Mouse (Mus musculus) forebrain, embryonic 13.5 days (tissue): ENCODE measurements around the gene Myo15b. TPM values are rescaled to one million over a fixed set of nuclear protein-coding genes. Genes with fewer than 3 reads are reported as not detected.
A peak's percentile ranks its signal among the peaks of the same experiment; 100 is the strongest.

Experiments
- ATAC-seq: fragments of 200-750 bp; cut with Nextera tagmentation; 2 replicates; pipeline ENCODE4 v1.8.0; 2017
- H3K27ac ChIP-seq: fragments of 300-500 bp; sonication (generic); 2 replicates; pipeline ENCODE4 v1.5.1; 2015; ENCODE audit warnings: inconsistent platforms, mild to moderate bottlenecking, moderate library complexity
- H3K27me3 ChIP-seq: fragments of 300-500 bp; sonication (generic); 2 replicates; pipeline ENCODE4 v1.6.1; 2015; ENCODE audit warnings: mild to moderate bottlenecking, inconsistent platforms
- H3K36me3 ChIP-seq: fragments of 300-500 bp; sonication (generic); 2 replicates; pipeline ENCODE4 v1.6.1; 2015; ENCODE audit warnings: mild to moderate bottlenecking, inconsistent platforms; ENCODE audit not compliant: poor library complexity, severe bottlenecking
- H3K4me1 ChIP-seq: fragments of 300-500 bp; sonication (generic); 2 replicates; pipeline ENCODE4 v1.6.1; 2015; ENCODE audit warnings: inconsistent platforms
- H3K4me2 ChIP-seq: fragments of 300-500 bp; sonication (generic); 2 replicates; pipeline ENCODE4 v1.6.1; 2015; ENCODE audit warnings: inconsistent platforms, mild to moderate bottlenecking, moderate library complexity
- H3K4me3 ChIP-seq: fragments of 300-500 bp; sonication (generic); 2 replicates; pipeline ENCODE4 v1.5.1; 2015; ENCODE audit warnings: mild to moderate bottlenecking, inconsistent platforms
- H3K9ac ChIP-seq: fragments of 300-500 bp; sonication (generic); 2 replicates; pipeline ENCODE4 v1.6.1; 2015; ENCODE audit warnings: mild to moderate bottlenecking, inconsistent platforms
- H3K9me3 ChIP-seq: fragments of 300-500 bp; sonication (generic); replicated peaks from 2 replicates; pipeline ENCODE4 v1.6.1; 2016; ENCODE audit warnings: inconsistent platforms
- WGBS: fragments of 180-500 bp; shearing (Covaris S2); methylation state at CpG from one replicate; pipeline ENCODE4 v1.1.7; 2015; 5-methylcytosine and 5-hydroxymethylcytosine counted together
- polyA plus RNA-seq: library from polyadenylated mRNA; unstranded; fragments of >200 nt; fragmentation: Nextera tagmentation; extraction: Ambion mirVana; gene quantifications from 2 replicates; pipeline ENCODE4 v1.2.1, GENCODE M21; 2015

Myo15b gene
- polyA plus RNA-seq, 1 experiment from 2014 or later = 0.21 TPM

DNA sequence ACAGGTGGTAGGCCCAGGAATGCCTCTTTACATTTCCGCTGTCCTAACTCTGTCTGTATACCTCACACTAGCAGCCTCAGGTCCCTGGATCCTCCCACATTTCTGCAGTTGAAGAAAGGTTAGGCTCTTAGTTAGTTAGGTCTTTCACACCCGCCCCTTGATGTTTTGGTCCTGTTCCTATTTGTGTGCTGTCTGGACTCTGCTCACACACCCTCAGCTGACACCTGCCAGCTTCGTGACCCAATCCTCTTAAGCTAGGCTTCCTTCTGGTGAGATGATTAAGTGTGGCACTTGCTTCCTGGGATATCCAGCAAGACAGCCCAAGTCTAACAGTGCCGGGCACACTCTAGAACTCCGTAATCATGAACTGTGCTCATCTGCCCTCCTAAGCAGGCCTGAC, 48.3 kb downstream of the Myo15b start:
- WGBS = 88% methylated on average over 5 of the region's 5 CpGs
- H3K9me3 ChIP-seq = no peaks in the 10 kb centered on the region
- no peaks in the 10 kb centered on the region for H3K4me1 ChIP-seq
- no peaks in the 10 kb centered on the region for H3K27me3 ChIP-seq
- no peak overlapping the region for H3K4me3 ChIP-seq
- H3K36me3 ChIP-seq = peaks cover 26% of the 10 kb centered on the region; the same call in 1 of the 2 replicates
- no peak for ATAC-seq
- H3K9ac ChIP-seq = no peak overlapping the region
- no peak overlapping the region for H3K27ac ChIP-seq
- H3K4me2 ChIP-seq = no peak overlapping the region

DNA sequence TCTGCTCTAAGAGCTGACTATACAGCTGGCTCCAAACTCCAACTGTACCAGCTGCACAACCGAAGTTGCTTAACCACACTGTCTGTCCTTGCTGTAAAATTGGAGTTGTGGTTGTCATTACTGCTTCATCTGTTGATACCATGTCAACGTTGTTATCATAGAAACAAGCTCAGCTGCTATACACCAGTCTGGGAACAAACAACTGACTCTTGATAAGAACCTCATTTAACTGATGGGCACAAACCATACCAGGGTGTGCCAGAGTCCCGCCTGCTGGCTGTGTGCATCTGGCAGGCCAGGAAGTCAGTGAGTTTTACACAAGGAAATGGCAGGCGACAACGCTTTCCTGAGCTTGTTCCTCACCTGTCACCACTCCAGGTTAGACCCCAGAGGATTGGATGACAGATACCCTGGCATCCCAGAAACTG, 52.9 kb downstream of the Myo15b start:
- Histone ChIP-seq H3K4me2 (no peak overlapping the region), H3K9me3 (no peaks in the 10 kb centered on the region), H3K27ac (no peak overlapping the region), H3K4me1 (no peaks in the 10 kb centered on the region), H3K9ac (no peak overlapping the region), H3K36me3 (peaks cover 57% of the 10 kb centered on the region), H3K4me3 (no peak overlapping the region), H3K27me3 (no peaks in the 10 kb centered on the region)
- WGBS = 96% methylated on average over 5 of the region's 5 CpGs
- ATAC-seq = no peak

DNA sequence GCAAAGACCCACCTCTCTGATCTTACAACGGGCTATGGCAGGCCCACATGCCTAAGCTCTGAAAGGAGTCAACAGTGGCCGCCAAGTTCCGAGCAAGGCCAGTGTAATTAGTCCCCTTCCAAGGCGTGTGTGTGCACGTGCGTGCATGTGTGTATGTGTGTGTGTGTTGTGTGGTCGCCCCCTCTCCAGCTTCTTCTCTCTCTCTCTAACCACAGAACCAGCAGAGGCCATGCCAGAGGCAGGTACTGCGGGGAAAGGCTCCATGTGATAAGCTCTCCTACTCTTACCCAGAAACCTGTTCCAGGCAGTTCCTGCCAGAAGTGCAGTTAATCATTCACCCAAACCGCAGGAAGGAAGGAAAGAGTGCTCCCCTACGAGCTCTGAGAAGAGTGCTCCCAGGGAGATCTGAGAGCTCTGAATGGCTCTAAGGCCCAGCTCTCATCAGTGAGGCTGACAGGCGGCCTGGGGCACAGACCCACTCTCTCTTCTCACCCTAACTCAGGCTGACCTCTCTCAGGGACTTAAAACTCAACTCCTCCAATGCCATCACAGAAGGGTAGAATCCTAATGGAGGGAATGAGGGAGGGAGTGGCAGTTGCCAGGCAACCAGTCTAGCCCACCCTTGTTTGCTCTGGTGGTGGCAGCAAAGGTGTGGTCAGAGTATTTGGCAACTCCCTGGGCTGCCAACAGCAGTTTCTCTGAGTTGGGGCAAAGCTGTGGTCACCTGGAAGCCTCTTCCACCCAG, 53.6 kb downstream of the Myo15b start, which contains the start of gene Smim6:
Gene Smim6, plus strand, starts transcription at position 386 of the 745 bp plus-strand sequence.
- H3K4me2 ChIP-seq = no peak within 1 kb of the TSS
- WGBS = 86% methylated on average over 11 of the region's 11 CpGs
- no peak within 1 kb of the TSS for H3K27ac ChIP-seq
- no peaks in the 10 kb centered on the region for H3K4me1 ChIP-seq
- H3K27me3 ChIP-seq = no peaks in the 10 kb centered on the region
- no peaks in the 10 kb centered on the region for H3K9me3 ChIP-seq
- H3K9ac ChIP-seq = no peak within 1 kb of the TSS
- peaks cover 64% of the 10 kb centered on the region for H3K36me3 ChIP-seq
- H3K4me3 ChIP-seq = no peak within 1 kb of the TSS
- ATAC-seq = no peak

DNA sequence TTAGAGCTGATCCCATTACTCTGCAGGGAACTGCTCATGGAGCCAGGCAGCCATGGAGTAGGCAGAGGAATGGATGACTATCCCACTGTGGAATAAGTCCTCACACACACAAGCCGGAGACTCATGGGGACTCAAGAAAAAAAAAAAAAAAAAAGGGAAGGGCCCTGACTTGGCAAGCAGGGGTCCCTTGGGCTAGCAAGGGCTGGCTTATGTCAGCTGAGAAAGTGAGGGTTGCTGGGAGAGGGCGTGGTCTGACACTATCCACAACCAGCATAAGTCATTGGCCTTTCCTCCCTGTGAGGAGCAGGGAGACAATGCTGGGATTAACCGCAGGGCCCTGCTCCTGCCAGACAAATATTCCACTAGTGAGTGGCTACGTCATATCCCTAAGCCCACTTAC, 58.4 kb downstream of the Myo15b start:
- Histone ChIP-seq H3K36me3 (peaks cover 58% of the 10 kb centered on the region), H3K9me3 (no peaks in the 10 kb centered on the region), H3K9ac (no peak overlapping the region), H3K4me1 (no peaks in the 10 kb centered on the region), H3K4me3 (no peak overlapping the region), H3K27me3 (no peaks in the 10 kb centered on the region), H3K4me2 (no peak overlapping the region), H3K27ac (no peak overlapping the region)
- ATAC-seq = no peak
- WGBS = 88% methylated on average over 4 of the region's 4 CpGs

DNA sequence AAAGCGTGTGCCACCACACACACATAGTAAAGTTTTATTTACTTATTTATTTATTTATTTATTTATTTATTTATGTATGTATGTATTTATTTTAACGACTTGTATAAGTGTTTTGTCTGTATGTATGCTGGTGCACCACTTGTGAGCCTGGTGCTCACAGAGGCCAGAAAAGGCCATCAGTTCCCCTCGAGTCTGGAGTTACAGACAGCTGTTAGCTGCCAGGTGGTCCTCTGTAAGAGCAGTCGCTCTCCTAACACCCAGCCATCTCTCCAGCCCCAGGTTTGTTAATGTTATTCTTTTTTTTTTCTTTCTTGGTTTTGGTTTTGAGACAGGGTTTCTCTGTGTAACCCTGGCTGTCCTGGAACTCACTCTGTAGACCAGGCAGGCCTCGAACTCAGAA, 60.4 kb downstream of the Myo15b start:
- no peak for ATAC-seq
- H3K9ac ChIP-seq = no peak overlapping the region
- peaks cover 56% of the 10 kb centered on the region for H3K36me3 ChIP-seq
- no peaks in the 10 kb centered on the region for H3K27me3 ChIP-seq
- H3K27ac ChIP-seq = no peak overlapping the region
- no peak overlapping the region for H3K4me3 ChIP-seq
- H3K4me1 ChIP-seq = no peaks in the 10 kb centered on the region
- no peaks in the 10 kb centered on the region for H3K9me3 ChIP-seq
- 91% methylated on average over 5 of the region's 5 CpGs for WGBS
- H3K4me2 ChIP-seq = no peak overlapping the region

DNA sequence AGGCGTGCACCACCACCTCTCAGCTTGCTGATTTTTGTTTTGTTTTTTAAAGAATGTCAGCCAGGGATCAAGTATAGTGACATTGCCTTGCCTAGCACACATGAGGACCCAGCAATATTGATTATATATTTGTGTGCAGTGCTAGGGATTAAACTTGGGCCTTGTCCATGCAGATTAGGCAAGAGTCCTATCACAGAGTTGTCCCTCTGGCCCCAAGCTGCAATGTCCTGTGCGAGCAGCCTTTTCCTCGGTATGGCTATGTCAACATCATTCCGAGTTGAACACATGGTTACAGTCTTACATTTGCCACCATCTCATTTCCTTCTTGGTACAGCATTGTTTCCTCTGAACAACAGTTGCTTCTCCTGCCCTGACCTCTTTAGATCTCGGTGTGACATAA, 60.9 kb downstream of the Myo15b start:
- Histone ChIP-seq H3K4me2 (no peak overlapping the region), H3K36me3 (peaks cover 55% of the 10 kb centered on the region), H3K27ac (no peak overlapping the region), H3K9me3 (no peaks in the 10 kb centered on the region), H3K4me3 (no peak overlapping the region), H3K27me3 (no peaks in the 10 kb centered on the region), H3K4me1 (no peaks in the 10 kb centered on the region), H3K9ac (no peak overlapping the region)
- ATAC-seq = no peak
- 97% methylated on average over 5 of the region's 5 CpGs for WGBS

DNA sequence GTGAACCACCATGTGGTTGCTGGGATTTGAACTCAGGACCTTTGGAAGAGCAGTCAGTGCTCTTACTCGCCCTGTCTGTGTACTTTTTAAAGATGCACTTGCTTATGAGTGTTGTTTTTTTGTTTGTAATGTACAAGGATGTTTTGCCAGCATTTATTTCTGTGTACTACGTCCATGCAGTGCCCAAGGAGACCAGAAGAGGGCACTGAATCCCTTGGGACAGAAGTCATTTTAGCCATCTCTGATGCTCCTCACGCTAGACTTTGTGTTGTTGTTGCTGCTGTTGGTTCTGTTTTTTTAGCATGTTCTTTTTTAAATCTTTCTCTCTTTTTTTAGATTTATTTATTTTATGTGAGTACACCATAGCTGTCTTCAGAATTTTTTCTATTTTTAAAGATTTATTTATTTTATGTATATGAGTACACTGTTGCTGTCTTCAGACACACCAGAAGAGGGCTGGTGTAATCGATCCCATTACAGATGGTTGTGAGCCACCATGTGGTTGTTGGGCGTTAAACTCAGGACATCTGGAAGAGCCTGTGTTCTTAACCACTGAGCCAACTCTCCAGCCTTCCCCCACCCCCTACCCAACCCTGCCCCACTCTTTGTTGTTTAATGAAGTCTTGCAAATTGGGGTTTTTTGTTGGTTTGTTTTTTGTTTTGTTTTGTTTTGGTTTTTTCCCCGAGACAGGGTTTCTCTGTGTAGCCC, 62.1 kb downstream of the Myo15b start:
- Histone ChIP-seq H3K27ac (no peak overlapping the region), H3K9me3 (no peaks in the 10 kb centered on the region), H3K27me3 (no peaks in the 10 kb centered on the region), H3K4me1 (no peaks in the 10 kb centered on the region), H3K36me3 (peaks cover 57% of the 10 kb centered on the region), H3K4me2 (no peak overlapping the region), H3K9ac (no peak overlapping the region), H3K4me3 (no peak overlapping the region)
- ATAC-seq = no peak
- 49% methylated on average over 6 of the region's 6 CpGs for WGBS

DNA sequence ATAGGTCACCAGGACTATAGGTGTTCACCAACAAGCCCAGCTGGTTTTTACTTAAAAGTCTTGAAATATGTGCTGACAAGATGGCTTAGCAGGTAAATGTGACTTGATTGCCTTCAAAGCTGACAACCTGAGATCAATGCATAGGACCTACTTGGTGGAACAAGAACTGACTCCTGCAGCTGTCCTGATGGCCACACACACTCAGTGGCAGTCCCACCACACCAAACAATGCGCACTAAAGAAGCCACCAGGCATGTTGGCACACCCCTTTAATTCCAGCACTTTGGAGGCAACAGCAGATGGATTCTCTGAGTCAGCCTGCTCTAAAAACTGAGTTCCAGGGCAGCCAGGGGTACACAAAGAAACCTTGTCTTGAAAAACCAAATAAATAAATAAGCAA, 63.8 kb downstream of the Myo15b start:
- Histone ChIP-seq H3K27ac (no peak overlapping the region), H3K4me3 (no peak overlapping the region), H3K27me3 (no peaks in the 10 kb centered on the region), H3K4me1 (no peaks in the 10 kb centered on the region), H3K9ac (no peak overlapping the region), H3K4me2 (no peak overlapping the region), H3K36me3 (peaks cover 45% of the 10 kb centered on the region), H3K9me3 (no peaks in the 10 kb centered on the region)
- 88% methylated on average over 1 of the region's 1 CpGs for WGBS
- ATAC-seq = no peak

DNA sequence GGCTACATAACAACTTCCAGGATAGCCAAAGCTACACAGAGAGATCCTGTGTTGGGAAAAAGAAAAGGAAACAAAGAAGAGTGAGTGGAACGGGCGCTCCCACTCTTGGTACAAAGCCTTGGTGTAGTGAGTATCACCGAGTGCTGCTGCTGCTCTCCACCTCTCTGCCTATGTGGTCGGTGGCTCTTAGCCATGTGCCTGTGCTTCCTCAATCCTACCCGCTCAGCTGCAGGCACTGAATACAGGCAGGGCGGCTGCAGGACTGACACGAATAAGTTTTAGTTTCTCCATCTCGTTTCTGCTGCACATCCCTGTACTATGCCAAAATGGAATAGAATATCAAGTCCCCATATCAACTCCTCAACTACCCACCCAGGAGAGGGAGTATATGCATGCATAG, 70.8 kb downstream of the Myo15b start:
- no peak overlapping the region for H3K9ac ChIP-seq
- H3K4me3 ChIP-seq = no peak overlapping the region
- H3K36me3 ChIP-seq = peaks cover 36% of the 10 kb centered on the region
- H3K9me3 ChIP-seq = no peaks in the 10 kb centered on the region
- 96% methylated on average over 8 of the region's 8 CpGs for WGBS
- H3K27me3 ChIP-seq = no peaks in the 10 kb centered on the region
- no peak overlapping the region for H3K27ac ChIP-seq
- ATAC-seq = no peak
- no peak overlapping the region for H3K4me2 ChIP-seq
- H3K4me1 ChIP-seq = peaks cover 14% of the 10 kb centered on the region

DNA sequence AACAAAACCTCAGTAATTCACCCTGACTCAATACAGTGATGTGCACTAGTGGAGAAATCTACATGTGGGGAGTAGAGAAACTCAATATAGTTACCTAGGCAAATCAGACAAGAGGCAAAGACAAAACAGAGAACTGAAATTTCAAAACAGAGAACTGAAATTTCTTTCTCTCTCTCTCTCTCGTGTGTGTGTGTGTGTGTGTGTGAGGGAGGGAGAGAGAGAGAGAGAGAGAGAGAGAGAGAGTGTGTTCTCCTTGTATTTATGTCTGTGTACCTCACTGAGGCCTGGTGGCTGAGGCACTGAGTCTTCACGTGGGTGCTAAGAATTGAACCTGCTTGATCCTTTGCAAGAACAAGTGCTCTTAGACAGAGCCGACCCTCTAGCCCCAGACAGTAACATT, 71.6 kb downstream of the Myo15b start:
- Histone ChIP-seq H3K9me3 (no peaks in the 10 kb centered on the region), H3K9ac (no peak overlapping the region), H3K4me2 (no peak overlapping the region), H3K36me3 (peaks cover 33% of the 10 kb centered on the region), H3K4me1 (peaks cover 22% of the 10 kb centered on the region), H3K27ac (no peak overlapping the region), H3K4me3 (no peak overlapping the region), H3K27me3 (no peaks in the 10 kb centered on the region)
- 91% methylated on average over 2 of the region's 3 CpGs for WGBS
- ATAC-seq = no peak

DNA sequence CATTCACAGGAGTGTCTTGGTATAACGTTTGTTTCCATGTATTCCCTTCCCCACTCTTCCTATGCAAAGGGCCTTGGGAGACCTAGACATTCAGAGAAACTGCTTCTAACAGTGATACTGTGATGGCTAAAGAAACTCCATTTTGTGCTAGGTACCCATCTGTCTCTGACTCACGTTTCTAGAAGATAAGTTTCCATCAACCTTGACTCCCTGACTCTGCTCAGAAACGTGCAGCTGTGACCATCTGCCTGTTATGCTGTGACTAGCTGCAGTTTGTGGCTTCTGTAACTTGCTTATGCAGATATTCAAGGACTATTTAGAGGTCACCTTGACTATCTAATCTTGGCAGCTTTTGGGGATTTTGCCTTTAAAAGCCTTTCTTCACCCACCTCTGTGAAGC, 73.0 kb downstream of the Myo15b start:
- Histone ChIP-seq H3K4me1 (peaks cover 28% of the 10 kb centered on the region), H3K4me3 (no peak overlapping the region), H3K36me3 (peaks cover 38% of the 10 kb centered on the region), H3K27me3 (no peaks in the 10 kb centered on the region), H3K9me3 (no peaks in the 10 kb centered on the region), H3K4me2 (no peak overlapping the region), H3K27ac (no peak overlapping the region), H3K9ac (no peak overlapping the region)
- WGBS = 78% methylated on average over 3 of the region's 3 CpGs
- ATAC-seq = no peak

DNA sequence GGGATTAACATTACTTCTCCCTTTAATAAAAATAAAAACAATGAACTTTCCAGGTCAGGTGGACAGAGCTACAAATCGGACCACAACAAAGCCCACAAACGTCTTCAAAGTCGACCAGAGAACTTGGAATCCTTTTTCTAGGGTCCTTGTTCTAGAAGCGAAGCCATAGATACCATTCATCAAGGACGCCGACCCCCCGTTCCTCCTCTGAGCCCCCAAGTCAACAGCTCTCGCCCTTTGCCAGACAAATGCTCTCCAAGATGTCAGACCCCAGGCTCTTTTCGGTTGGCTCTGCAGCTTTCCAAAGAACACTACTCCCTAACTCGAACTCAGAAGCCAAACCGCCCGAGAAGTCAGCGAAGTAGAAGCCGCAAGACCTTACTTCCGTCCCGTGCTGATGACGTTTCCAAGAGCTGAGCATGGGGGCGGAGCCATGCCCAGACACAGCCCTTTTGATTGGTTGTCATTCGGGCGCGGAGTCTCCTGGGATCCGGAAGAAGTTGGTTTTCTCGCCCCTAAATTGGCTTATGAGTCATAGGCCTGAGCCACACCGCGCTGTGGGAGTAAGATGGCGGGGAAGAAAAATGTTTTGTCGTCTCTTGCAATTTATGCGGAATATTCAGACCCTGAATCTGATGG, 75.0 kb downstream of the Myo15b start, which contains the start of the genes Sap30bp and Recql5:
Gene Sap30bp, plus strand, starts transcription at position 175 of the 639 bp plus-strand sequence.
Gene Recql5, minus strand, starts transcription at position 370 of the 639 bp plus-strand sequence.
- H3K4me3 ChIP-seq = peak within 1 kb of the TSS; percentile 68
- peak within 1 kb of the TSS; percentile 93 for H3K4me2 ChIP-seq
- WGBS = under 1% methylated on average over 28 of the region's 28 CpGs
- peaks cover 28% of the 10 kb centered on the region for H3K4me1 ChIP-seq
- peak within 1 kb of the TSS; percentile 74 for H3K9ac ChIP-seq
- H3K36me3 ChIP-seq = peaks cover 40% of the 10 kb centered on the region
- peak; percentile 100 for ATAC-seq
- H3K27ac ChIP-seq = no peak within 1 kb of the TSS
- H3K27me3 ChIP-seq = no peaks in the 10 kb centered on the region
- H3K9me3 ChIP-seq = no peaks in the 10 kb centered on the region
